Mouse (Mus musculus): Measurements from ENCODE around the gene Erich3.

DNA sequence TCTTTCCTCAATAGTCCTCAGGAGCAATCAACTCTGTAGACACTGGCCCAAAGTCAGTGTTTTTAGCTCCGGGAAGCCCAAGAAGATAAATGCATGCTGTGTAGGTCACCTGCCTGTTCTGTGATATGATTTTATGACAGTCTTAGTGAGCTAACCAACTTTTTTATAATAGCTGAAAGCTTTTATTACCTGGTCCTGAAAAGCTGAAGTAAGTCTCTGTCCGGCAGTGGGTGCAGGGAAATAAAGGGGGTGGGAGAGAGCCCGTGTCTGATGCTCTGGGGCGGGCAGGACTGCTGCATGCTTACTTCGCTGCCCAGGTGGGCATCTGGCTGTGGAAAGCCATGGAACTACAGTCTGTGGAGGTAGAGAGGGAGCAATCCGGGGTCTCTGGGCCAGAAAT is 6.9 kb downstream of the Erich3 start:
- no peak for TF ChIP-seq POLR2A (IDR thresholded peaks at IDR 0.05; ENCODE audit: borderline replicate concordance, insufficient read depth, low read length)
- no peak for TF ChIP-seq CTCF (IDR thresholded peaks at IDR 0.05; ENCODE audit: borderline replicate concordance, insufficient read depth, low read depth, low read length)
